Mouse (Mus musculus) bone marrow, adult 2 months (tissue): ENCODE measurements at regions not wholly inside any gene's neighbourhood (a gene's known extent, or its start where the extent isn't known, plus 50 kb on each side); places are given as distances from the start of the nearest gene placed in this dataset.

ENCODE experiments used
- H3K27ac ChIP-seq: fragments of 200-500 bp; 2 replicates; pipeline ENCODE4 v1.5.1; 2012; ENCODE audit warnings: low read depth, mild to moderate bottlenecking, control low read depth, inconsistent platforms, low read length; ENCODE audit not compliant: control insufficient read depth, poor library complexity, insufficient read depth
- H3K4me1 ChIP-seq: fragments of 200-500 bp; 2 replicates; pipeline ENCODE4 v1.6.1; 2011; ENCODE audit warnings: low read length; ENCODE audit not compliant: control insufficient read depth, insufficient read depth
- H3K4me3 ChIP-seq: fragments of 200-500 bp; replicated peaks from 2 replicates; pipeline ENCODE3; 2011; ENCODE audit warnings: mild to moderate bottlenecking, low read depth, low read length, control low read depth; ENCODE audit not compliant: control insufficient read depth
- CTCF ChIP-seq: fragments of 200-500 bp; IDR thresholded peaks from 2 replicates; pipeline ENCODE4 v1.5.1; 2011; ENCODE audit warnings: low read length, control low read depth; ENCODE audit not compliant: control insufficient read depth, insufficient read depth
- POLR2A ChIP-seq: fragments of 200-500 bp; IDR thresholded peaks from 2 replicates; pipeline ENCODE4 v1.6.1; 2011; ENCODE audit warnings: low read depth, mild to moderate bottlenecking, control low read depth, low read length, borderline replicate concordance; ENCODE audit not compliant: control insufficient read depth
- WGBS: fragments of 180-500 bp; shearing (Covaris S2); methylation state at CpG from one replicate; pipeline ENCODE4 v1.1.7; 2018; 5-methylcytosine and 5-hydroxymethylcytosine counted together

GRCm38 (mm10) chr1:92776353-92776752 is 55.1 kb upstream of the Gpc1 start:
- no peak for TF ChIP-seq POLR2A
- no peak for TF ChIP-seq CTCF
- 85% methylated on average over 4 of the region's 4 CpGs for WGBS
- Histone ChIP-seq H3K4me1 (peaks cover 5% of the 10 kb centered on the region; the same call in 1 of the 2 replicates), H3K4me3 (no peak overlapping the region), H3K27ac (no peak overlapping the region)

GRCm38 (mm10) chr1:92775908-92776307 is 55.5 kb upstream of the Gpc1 start:
- peaks cover 5% of the 10 kb centered on the region; the same call in 1 of the 2 replicates for H3K4me1 ChIP-seq
- TF ChIP-seq POLR2A: no peak
- no peak for TF ChIP-seq CTCF
- H3K27ac ChIP-seq: no peak overlapping the region
- H3K4me3 ChIP-seq: no peak overlapping the region
- 76% methylated on average over 3 of the region's 3 CpGs for WGBS

- peaks cover 5% of the 10 kb centered on the region; the same call in 1 of the 2 replicates for H3K4me1 ChIP-seq
- TF ChIP-seq POLR2A (peak; percentile 55; the same call in 1 of the 2 replicates), CTCF (no peak)
- H3K27ac ChIP-seq: peak overlapping the region; percentile 75
- WGBS: 10% methylated on average over 16 of the region's 16 CpGs
- peak overlapping the region; percentile 68 for H3K4me3 ChIP-seq
Measured at GRCm38 (mm10) chr1:92774743-92775692, 56.4 kb upstream of the Gpc1 start.

- Histone ChIP-seq H3K27ac (peak overlapping the region; percentile 75), H3K4me1 (peaks cover 5% of the 10 kb centered on the region; the same call in 1 of the 2 replicates), H3K4me3 (peak overlapping the region; percentile 68)
- 34% methylated on average over 3 of the region's 3 CpGs for WGBS
- TF ChIP-seq POLR2A (no peak), CTCF (no peak)
Measured at GRCm38 (mm10) chr1:92774006-92774405, 57.4 kb upstream of the Gpc1 start.

- WGBS: 84% methylated on average over 10 of the region's 10 CpGs
Measured at GRCm38 (mm10) chr1:92772784-92773113, 58.7 kb upstream of the Gpc1 start.

GRCm38 (mm10) chr1:92772101-92772783 is 59.2 kb upstream of the Gpc1 start:
- 71% methylated on average over 9 of the region's 9 CpGs for WGBS
- H3K4me3 ChIP-seq: no peak overlapping the region
- H3K4me1 ChIP-seq: peaks cover 5% of the 10 kb centered on the region; the same call in 1 of the 2 replicates
- TF ChIP-seq CTCF (no peak), POLR2A (no peak)
- H3K27ac ChIP-seq: peak overlapping the region; percentile 82; the same call in 1 of the 2 replicates

More at GRCm38 (mm10) chr1:92772784-92773113, 58.7 kb upstream of the Gpc1 start:
- peaks cover 5% of the 10 kb centered on the region; the same call in 1 of the 2 replicates for H3K4me1 ChIP-seq
- TF ChIP-seq CTCF (no peak), POLR2A (0 out of 2 replicates have a peak, but pooled peaks have one; percentile 14)
- H3K4me3 ChIP-seq: no peak overlapping the region
- peak overlapping the region; percentile 82 for H3K27ac ChIP-seq

GRCm38 (mm10) chr1:92769696-92770095 is 61.7 kb upstream of the Gpc1 start:
- H3K4me3 ChIP-seq: no peak overlapping the region
- peaks cover 5% of the 10 kb centered on the region; the same call in 1 of the 2 replicates for H3K4me1 ChIP-seq
- no peak for TF ChIP-seq POLR2A
- TF ChIP-seq CTCF: no peak
- no peak overlapping the region for H3K27ac ChIP-seq
- 33% methylated on average over 7 of the region's 7 CpGs for WGBS

GRCm38 (mm10) chr1:92769156-92769555 is 62.3 kb upstream of the Gpc1 start:
- Histone ChIP-seq H3K4me3 (no peak overlapping the region), H3K27ac (no peak overlapping the region), H3K4me1 (peaks cover 5% of the 10 kb centered on the region; the same call in 1 of the 2 replicates)
- TF ChIP-seq POLR2A (no peak), CTCF (no peak)
- 70% methylated on average over 4 of the region's 4 CpGs for WGBS
